Mouse (Mus musculus) liver, embryonic 14.5 days (tissue): ENCODE measurements at regions not wholly inside any gene's neighbourhood (a gene's known extent, or its start where the extent isn't known, plus 50 kb on each side); places are given as distances from the start of the nearest gene placed in this dataset.

Experiments used
- CTCF ChIP-seq: IDR thresholded peaks from 2 replicates; pipeline ENCODE4 v1.5.1; 2016; ENCODE audit warnings: antibody characterized with exemption, low read depth, control low read depth
- EP300 ChIP-seq: IDR thresholded peaks from 2 replicates; pipeline ENCODE4 v1.6.1; 2016; ENCODE audit warnings: antibody characterized with exemption, low read depth

GRCm38 (mm10) chr1:76065783-76066182 is 519.7 kb downstream of the Slc4a3 start:
- TF ChIP-seq CTCF (no peak), EP300 (no peak)
